Mouse (Mus musculus): Measurements from ENCODE around the gene Gcn1l1. TPM values are rescaled to one million over a fixed set of nuclear protein-coding genes. Genes with fewer than 3 reads are reported as not detected.
"Not testable (repeated sequence)": the region's sequence is repeated elsewhere in the genome, so short reads cannot be mapped to it uniquely, and the experiment has no call there.

Gcn1l1 gene
- total and polyA plus RNA-seq, 3 experiments: 18.2 to 81.9 (median 62.9) TPM

- 0 out of 2 replicates have a peak, but pooled peaks have one; percentile 0 for TF ChIP-seq MEF2A (IDR thresholded peaks at IDR 0.05; ENCODE audit: borderline replicate concordance, low read depth, low read length)
- peak; percentile 73 for TF ChIP-seq ZNF384 (IDR thresholded peaks at IDR 0.05; ENCODE audit: low read depth, low read length)
- no peak for TF ChIP-seq SMC3 (IDR thresholded peaks at IDR 0.05; ENCODE audit: low read depth, low read length)
- peaks cover 28 to 67% of the 10 kb centered on the region in 2 experiments for H3K4me1 ChIP-seq (ENCODE audit: control insufficient read depth in 1 of 2, insufficient read depth in 2 of 2)
- H3K27ac ChIP-seq (ENCODE audit: insufficient read depth, low read depth): peak overlapping the region; percentile 55; the same call in 1 of the 2 replicates
- H3K9me3 ChIP-seq (replicated peaks; ENCODE audit: low read length): no peaks in the 10 kb centered on the region
- H3K4me3 ChIP-seq (replicated peaks in 1 of 3; ENCODE audit: low read depth in 2 of 3, low read length in 2 of 3, poor library complexity in 1 of 3): no peak overlapping the region
- H3K36me3 ChIP-seq (replicated peaks in 1 of 2; ENCODE audit: control insufficient read depth in 1 of 2, insufficient read depth in 1 of 2, low read length in 1 of 2): peaks cover 2 to 33% of the 10 kb centered on the region in 2 experiments
- in situ Hi-C loops (cut with MboI; ENCODE audit: low pct_ligation_motif_present, low pct_unique_long_range_greater_than_20kb, low sequenced_read_pairs) (no loop called here), dilution Hi-C loops (cut with MboI; ENCODE audit: extremely low pct_ligation_motif_present, extremely low pct_unique_long_range_greater_than_20kb, low sequenced_read_pairs) (no loop called here)
- no peak overlapping the region for H3K9ac ChIP-seq (ENCODE audit: insufficient read depth, low read depth)
- H3K4me2 ChIP-seq (ENCODE audit: insufficient read depth, low read depth, poor library complexity, severe bottlenecking): peak overlapping the region; percentile 55
- H3K79me2 ChIP-seq (replicated peaks; ENCODE audit: control insufficient read depth, extremely low read depth, insufficient read depth, poor library complexity, severe bottlenecking): no peaks in the 10 kb centered on the region
- DNase-seq (ENCODE audit: extremely low read depth): peak; percentile 39
- H3K27me3 ChIP-seq (replicated peaks): no peaks in the 10 kb centered on the region
Observed at GRCm38 (mm10) chr5:115516908-115517307, 48.1 kb upstream of the Gcn1l1 start.

DNA sequence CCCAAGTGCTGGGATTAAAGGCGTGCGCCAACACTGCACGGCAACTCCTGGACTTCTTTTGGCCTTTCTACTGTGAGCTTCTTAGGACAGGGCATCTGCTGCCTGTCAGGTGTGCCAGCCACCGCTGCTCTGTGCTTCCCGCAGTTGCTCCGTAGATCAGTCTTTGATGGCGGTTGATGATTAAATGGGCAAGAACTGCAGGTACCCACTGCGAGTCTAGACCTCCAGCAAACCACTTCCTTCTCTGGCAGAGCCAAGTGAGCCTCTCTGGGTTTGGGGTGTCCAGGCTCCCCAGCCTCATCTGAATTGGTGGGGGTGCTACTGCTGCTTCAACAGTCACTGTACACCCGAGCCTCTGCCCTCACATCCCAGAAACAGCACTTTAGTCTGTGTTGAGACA is 47.6 kb upstream of the Gcn1l1 start:
- dilution Hi-C loops (cut with MboI; ENCODE audit: extremely low pct_ligation_motif_present, extremely low pct_unique_long_range_greater_than_20kb, low sequenced_read_pairs): no loop called here
- Histone ChIP-seq H3K4me2 (ENCODE audit: insufficient read depth, low read depth, poor library complexity, severe bottlenecking) (no peak overlapping the region), H3K27me3 (replicated peaks) (no peaks in the 10 kb centered on the region), H3K4me1 (ENCODE audit: control insufficient read depth in 1 of 2, insufficient read depth in 2 of 2) (peaks cover 28 to 72% of the 10 kb centered on the region in 2 experiments), H3K79me2 (replicated peaks; ENCODE audit: control insufficient read depth, extremely low read depth, insufficient read depth, poor library complexity, severe bottlenecking) (no peaks in the 10 kb centered on the region), H3K4me3 (replicated peaks in 1 of 3; ENCODE audit: low read depth in 2 of 3, low read length in 2 of 3, poor library complexity in 1 of 3) (no peak overlapping the region), H3K9ac (ENCODE audit: insufficient read depth, low read depth) (no peak overlapping the region), H3K9me3 (replicated peaks; ENCODE audit: low read length) (no peaks in the 10 kb centered on the region), H3K36me3 (replicated peaks in 1 of 2; ENCODE audit: control insufficient read depth in 1 of 2, insufficient read depth in 1 of 2, low read length in 1 of 2) (peaks cover 2 to 31% of the 10 kb centered on the region in 2 experiments), H3K27ac (ENCODE audit: insufficient read depth, low read depth) (no peak overlapping the region)
- no peak for TF ChIP-seq POLR2AphosphoS2 (IDR thresholded peaks at IDR 0.05; ENCODE audit: low read depth, low read length)
- TF ChIP-seq ETS1 (conservative IDR thresholded peaks at IDR 0.05; ENCODE audit: low read depth, low read length): no peak
- TF ChIP-seq GABPA (IDR thresholded peaks at IDR 0.05; ENCODE audit: insufficient replicate concordance, low read depth, low read length): no peak
- TF ChIP-seq RCOR1 (conservative IDR thresholded peaks at IDR 0.05; ENCODE audit: low read depth, low read length): no peak
- no peak for TF ChIP-seq MYC (IDR thresholded peaks at IDR 0.05; ENCODE audit: low read depth, low read length)
- no peak for TF ChIP-seq MAZ (IDR thresholded peaks at IDR 0.05; ENCODE audit: low read depth, low read length)
- no peak for TF ChIP-seq MAX (IDR thresholded peaks at IDR 0.05; ENCODE audit: low read length)
- DNase-seq (ENCODE audit: extremely low read depth): no peak
- in situ Hi-C loops (cut with MboI; ENCODE audit: low pct_ligation_motif_present, low pct_unique_long_range_greater_than_20kb, low sequenced_read_pairs): no loop called here

DNA sequence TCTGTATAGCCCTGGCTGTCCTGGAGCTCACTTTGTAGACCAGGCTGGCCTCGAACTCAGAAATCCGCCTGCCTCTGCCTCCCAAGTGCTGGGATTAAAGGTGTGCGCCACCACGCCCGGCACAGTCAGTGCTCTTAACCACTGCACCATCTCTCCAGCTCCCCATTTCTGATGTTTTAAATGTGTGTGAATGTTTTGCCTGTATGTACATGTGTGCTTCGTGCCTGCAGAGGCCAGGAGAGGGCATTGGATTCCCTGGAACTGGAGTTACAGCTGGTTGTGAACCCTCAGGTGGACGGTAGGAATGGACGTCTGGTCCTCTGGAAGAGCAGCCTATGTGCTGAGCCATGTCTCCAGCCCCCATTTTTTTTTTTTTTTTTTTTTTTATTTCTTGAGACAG is 46.8 kb upstream of the Gcn1l1 start:
- H3K27ac ChIP-seq (ENCODE audit: insufficient read depth, low read depth); H3K4me3 ChIP-seq (replicated peaks in 1 of 3; ENCODE audit: low read depth in 2 of 3, low read length in 2 of 3, poor library complexity in 1 of 3); H3K9ac ChIP-seq (ENCODE audit: insufficient read depth, low read depth); H3K4me2 ChIP-seq (ENCODE audit: insufficient read depth, low read depth, poor library complexity, severe bottlenecking); in situ Hi-C loops (cut with MboI; ENCODE audit: low pct_ligation_motif_present, low pct_unique_long_range_greater_than_20kb, low sequenced_read_pairs); H3K27me3 ChIP-seq (replicated peaks); DNase-seq (ENCODE audit: extremely low read depth); H3K9me3 ChIP-seq (replicated peaks; ENCODE audit: low read length); dilution Hi-C loops (cut with MboI; ENCODE audit: extremely low pct_ligation_motif_present, extremely low pct_unique_long_range_greater_than_20kb, low sequenced_read_pairs); H3K79me2 ChIP-seq (replicated peaks; ENCODE audit: control insufficient read depth, extremely low read depth, insufficient read depth, poor library complexity, severe bottlenecking): not testable (repeated sequence)
- peaks cover 2 to 29% of the 10 kb centered on the region in 2 experiments for H3K36me3 ChIP-seq (replicated peaks in 1 of 2; ENCODE audit: control insufficient read depth in 1 of 2, insufficient read depth in 1 of 2, low read length in 1 of 2)
- peaks cover 28 to 78% of the 10 kb centered on the region in 2 experiments for H3K4me1 ChIP-seq (ENCODE audit: control insufficient read depth in 1 of 2, insufficient read depth in 2 of 2)
